Mouse (Mus musculus): ENCODE data around the gene Cul5. TPM values are rescaled to one million over a fixed set of nuclear protein-coding genes. Genes with fewer than 3 reads are reported as not detected.

Cul5 gene
- 59.9 and 62.2 TPM in 2 replicates for polyA plus RNA-seq (2014; fragmentation: Nextera tagmentation; extraction: Ambion mirVana)

DNA sequence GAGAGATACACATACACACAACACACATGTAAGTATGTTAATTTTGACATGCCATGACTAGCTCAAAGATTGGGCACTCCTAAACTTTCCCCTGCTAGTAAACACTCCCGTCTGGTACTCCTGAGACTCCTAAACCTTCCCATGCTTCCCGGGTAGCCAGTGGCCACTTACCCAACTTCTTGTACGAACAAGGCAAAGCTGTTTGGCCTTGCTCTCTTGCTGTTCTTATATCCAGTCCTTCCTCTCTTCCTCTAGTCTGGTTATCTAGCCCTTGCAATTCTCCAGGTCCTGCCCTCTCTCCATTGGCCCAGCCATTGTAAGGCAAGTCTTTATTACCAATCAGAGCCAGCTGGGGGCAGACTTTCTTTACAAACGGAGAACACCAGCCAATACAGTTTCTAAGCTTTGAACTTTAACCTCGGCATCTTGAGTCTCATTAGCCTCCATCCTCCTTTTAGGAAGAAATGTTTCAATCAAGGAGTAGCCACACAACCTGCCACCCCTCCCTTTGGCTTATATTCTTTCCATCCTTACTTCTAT, at the start of gene Cul5:
Cul5 (minus strand) TSS at position 335 of the 540 bp plus-strand sequence.
- H3K4me2 ChIP-seq (replicated peaks): no peak within 1 kb of the TSS
- no peak for ATAC-seq (ENCODE audit: low FRiP score)
- no peaks in the 10 kb centered on the region for H3K36me3 ChIP-seq (replicated peaks; ENCODE audit: control insufficient read depth, insufficient read depth)
- no peaks in the 10 kb centered on the region for H3K27me3 ChIP-seq (ENCODE audit: control insufficient read depth, insufficient read depth, low read length)
- no peak within 1 kb of the TSS for H3K9ac ChIP-seq
- no peak within 1 kb of the TSS for H3K27ac ChIP-seq
- no peaks in the 10 kb centered on the region for H3K9me3 ChIP-seq (ENCODE audit: control insufficient read depth, low read length)
- H3K4me3 ChIP-seq (replicated peaks; ENCODE audit: low read length): no peak within 1 kb of the TSS
- no peak for DNase-seq (ENCODE audit: low spot score)
- 56% methylated on average over 5 of the region's 5 CpGs for WGBS
- peaks cover 21% of the 10 kb centered on the region for H3K4me1 ChIP-seq (replicated peaks; ENCODE audit: control insufficient read depth, insufficient read depth, low read length)

DNA sequence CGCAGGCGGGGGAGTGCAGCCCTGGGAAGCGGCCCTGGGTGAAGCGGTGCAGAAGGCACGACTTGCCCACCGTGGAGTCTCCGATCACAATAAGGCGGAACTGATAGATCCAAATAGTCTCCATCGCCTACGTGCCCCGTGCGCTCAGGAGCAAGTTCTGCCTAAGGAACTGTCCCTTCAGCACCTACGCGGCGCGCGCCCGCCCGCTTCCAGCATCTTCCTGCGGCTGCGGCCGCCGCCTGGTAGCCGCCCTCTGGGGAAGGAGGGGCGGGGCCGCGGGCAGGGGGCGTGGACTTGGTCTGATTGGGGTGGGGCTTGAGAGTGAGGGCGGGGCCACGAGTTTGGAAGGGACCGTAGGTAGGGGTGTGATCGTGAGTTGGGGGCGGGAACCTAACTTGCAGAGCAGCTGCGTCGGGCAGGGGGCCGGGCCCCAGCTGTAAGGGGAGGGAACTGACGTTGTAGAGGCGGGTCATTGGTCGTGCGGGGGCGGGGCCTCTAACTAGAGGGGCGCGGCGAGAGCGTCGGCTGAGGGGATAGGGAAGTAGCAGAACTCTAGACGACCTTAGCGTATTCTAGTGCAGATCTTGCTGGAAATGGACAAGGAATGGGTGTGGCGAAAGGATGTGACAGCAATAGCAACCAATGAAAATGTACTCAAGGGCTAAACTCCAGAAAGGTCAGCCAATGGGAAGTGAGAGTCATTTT, 36.3 kb upstream of the Cul5 start, which contains the start of gene Rab39:
Rab39 (minus strand) TSS at position 241 of the 705 bp plus-strand sequence.
- no peaks in the 10 kb centered on the region for H3K36me3 ChIP-seq (replicated peaks; ENCODE audit: control insufficient read depth, insufficient read depth)
- H3K4me1 ChIP-seq (replicated peaks; ENCODE audit: control insufficient read depth, insufficient read depth, low read length): peaks cover 10% of the 10 kb centered on the region; the same call in 1 of the 2 replicates
- no peaks in the 10 kb centered on the region for H3K9me3 ChIP-seq (ENCODE audit: control insufficient read depth, low read length)
- H3K9ac ChIP-seq: peak within 1 kb of the TSS; percentile 54
- peak within 1 kb of the TSS; percentile 1; the same call in 1 of the 2 replicates for H3K27ac ChIP-seq
- ATAC-seq (ENCODE audit: low FRiP score) (peak; percentile 97), DNase-seq (ENCODE audit: low spot score) (peak; percentile 81)
- 1% methylated on average over 46 of the region's 49 CpGs for WGBS
- peak within 1 kb of the TSS; percentile 60 for H3K4me3 ChIP-seq (replicated peaks; ENCODE audit: low read length)
- peak within 1 kb of the TSS; percentile 73 for H3K4me2 ChIP-seq (replicated peaks)
- H3K27me3 ChIP-seq (ENCODE audit: control insufficient read depth, insufficient read depth, low read length): no peaks in the 10 kb centered on the region

DNA sequence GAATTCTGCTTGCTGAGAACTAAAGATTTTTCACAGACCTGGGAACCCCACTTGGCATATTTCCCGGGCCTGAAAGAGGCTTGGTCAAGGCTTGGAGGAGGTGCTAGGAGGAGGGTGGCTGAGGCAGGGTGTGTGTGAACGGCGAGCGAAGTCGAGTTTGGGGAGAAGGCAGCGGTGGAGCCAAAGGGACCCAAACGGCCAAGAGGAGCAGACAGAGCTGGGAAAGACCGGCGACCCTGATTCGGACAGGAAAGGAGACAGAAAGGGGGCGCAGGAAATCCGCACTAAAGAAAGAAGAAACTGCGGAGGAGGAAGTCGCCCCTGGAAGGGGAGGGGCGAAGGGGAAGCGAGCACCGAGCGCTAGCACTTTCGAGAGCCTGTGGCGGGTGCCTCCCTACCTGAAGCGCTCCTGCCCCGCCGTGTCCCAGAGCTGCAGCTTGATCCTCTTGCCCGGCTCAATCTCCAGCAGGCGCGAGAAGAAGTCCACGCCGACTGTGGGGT, 35.7 kb upstream of the Cul5 start:
- ATAC-seq (ENCODE audit: low FRiP score): peak; percentile 16
- no peaks in the 10 kb centered on the region for H3K9me3 ChIP-seq (ENCODE audit: control insufficient read depth, low read length)

DNA sequence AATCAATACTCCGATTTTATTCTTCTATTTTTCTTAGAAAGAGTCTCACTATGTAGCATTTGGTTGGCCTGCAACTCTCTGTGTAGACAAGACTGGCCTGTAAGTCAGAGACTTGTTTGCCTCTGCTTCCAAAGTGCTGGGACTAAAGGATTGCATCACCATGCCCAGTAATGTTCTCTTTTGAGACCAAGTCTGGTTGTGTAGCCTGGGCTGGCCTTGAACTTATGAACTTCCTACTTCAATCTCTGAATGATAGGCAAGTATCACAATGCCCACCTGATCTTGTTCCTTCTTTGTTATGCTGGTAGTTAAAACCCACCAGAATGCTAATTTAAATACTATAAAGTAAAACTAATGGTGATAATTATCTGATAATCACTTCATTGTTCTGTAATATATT, 33.2 kb upstream of the Cul5 start:
- Histone ChIP-seq H3K4me1 (replicated peaks; ENCODE audit: control insufficient read depth, insufficient read depth, low read length) (peaks cover 10% of the 10 kb centered on the region; the same call in 1 of the 2 replicates), H3K4me2 (replicated peaks) (no peak overlapping the region), H3K36me3 (replicated peaks; ENCODE audit: control insufficient read depth, insufficient read depth) (no peaks in the 10 kb centered on the region), H3K4me3 (replicated peaks; ENCODE audit: low read length) (no peak overlapping the region), H3K9me3 (ENCODE audit: control insufficient read depth, low read length) (no peaks in the 10 kb centered on the region), H3K27me3 (ENCODE audit: control insufficient read depth, insufficient read depth, low read length) (no peaks in the 10 kb centered on the region), H3K9ac (no peak overlapping the region), H3K27ac (no peak overlapping the region)
- 94% methylated on average over 1 of the region's 1 CpGs for WGBS
- ATAC-seq (ENCODE audit: low FRiP score) (no peak), DNase-seq (ENCODE audit: low spot score) (no peak)

More for the DNA sequence above, 35.7 kb upstream of the Cul5 start:
- Histone ChIP-seq H3K4me2 (replicated peaks) (peak overlapping the region; percentile 73), H3K4me1 (replicated peaks; ENCODE audit: control insufficient read depth, insufficient read depth, low read length) (peaks cover 10% of the 10 kb centered on the region; the same call in 1 of the 2 replicates), H3K9ac (peak overlapping the region; percentile 54), H3K27me3 (ENCODE audit: control insufficient read depth, insufficient read depth, low read length) (no peaks in the 10 kb centered on the region), H3K27ac (peak overlapping the region; percentile 1; the same call in 1 of the 2 replicates), H3K4me3 (replicated peaks; ENCODE audit: low read length) (peak overlapping the region; percentile 60), H3K36me3 (replicated peaks; ENCODE audit: control insufficient read depth, insufficient read depth) (no peaks in the 10 kb centered on the region)
- WGBS: under 1% methylated on average over 28 of the region's 28 CpGs
- peak; percentile 42 for DNase-seq (ENCODE audit: low spot score)

DNA sequence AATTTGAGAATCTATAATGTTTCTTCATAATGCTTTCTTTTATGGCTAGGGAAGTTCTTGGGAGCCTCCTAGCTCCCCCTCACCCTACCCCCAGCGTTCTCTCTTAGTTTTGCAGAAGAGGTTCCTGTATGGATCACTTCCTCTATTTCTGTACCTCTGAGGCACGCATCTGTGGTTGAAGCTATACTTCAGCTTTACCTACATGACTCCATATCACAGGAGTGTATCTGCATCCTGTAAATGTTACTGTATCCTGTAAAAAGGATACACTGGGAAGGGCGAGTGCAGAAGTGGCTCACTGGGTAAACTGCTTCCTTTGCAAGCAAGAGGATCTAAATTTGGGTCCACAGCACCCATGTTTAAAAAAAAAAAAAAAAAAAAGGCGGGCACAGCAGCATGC, 30.7 kb upstream of the Cul5 start:
- no peak for ATAC-seq (ENCODE audit: low FRiP score)
- H3K36me3 ChIP-seq (replicated peaks; ENCODE audit: control insufficient read depth, insufficient read depth): no peaks in the 10 kb centered on the region
- no peak overlapping the region for H3K4me3 ChIP-seq (replicated peaks; ENCODE audit: low read length)
- H3K4me1 ChIP-seq (replicated peaks; ENCODE audit: control insufficient read depth, insufficient read depth, low read length): peaks cover 4% of the 10 kb centered on the region; the same call in 1 of the 2 replicates
- no peaks in the 10 kb centered on the region for H3K9me3 ChIP-seq (ENCODE audit: control insufficient read depth, low read length)
- no peak overlapping the region for H3K9ac ChIP-seq
- H3K4me2 ChIP-seq (replicated peaks): no peak overlapping the region
- no peaks in the 10 kb centered on the region for H3K27me3 ChIP-seq (ENCODE audit: control insufficient read depth, insufficient read depth, low read length)
- no peak overlapping the region for H3K27ac ChIP-seq
- 86% methylated on average over 4 of the region's 4 CpGs for WGBS
- no peak for DNase-seq (ENCODE audit: low spot score)

DNA sequence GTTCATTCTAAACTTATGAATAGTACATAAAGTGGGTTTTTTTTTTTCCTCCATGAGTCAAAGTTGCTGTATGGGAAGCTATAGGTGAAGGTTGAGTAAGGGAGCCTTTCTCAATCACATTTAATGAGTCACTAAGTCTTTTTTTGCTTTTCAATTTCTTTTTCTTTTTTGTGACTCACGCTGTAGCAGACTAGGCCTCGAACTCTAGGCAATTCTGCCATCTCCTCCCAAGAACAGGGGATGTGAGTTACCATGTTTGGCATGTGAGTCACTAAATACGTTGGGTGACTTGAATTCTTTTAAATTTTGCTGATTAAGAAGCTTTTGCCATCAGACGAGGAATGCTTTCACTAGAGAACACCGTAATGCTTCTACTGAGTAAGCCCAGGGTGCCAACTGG, 26.0 kb upstream of the Cul5 start:
- no peak overlapping the region for H3K9ac ChIP-seq
- H3K27ac ChIP-seq: no peak overlapping the region
- no peaks in the 10 kb centered on the region for H3K9me3 ChIP-seq (ENCODE audit: control insufficient read depth, low read length)
- no peaks in the 10 kb centered on the region for H3K27me3 ChIP-seq (ENCODE audit: control insufficient read depth, insufficient read depth, low read length)
- H3K4me3 ChIP-seq (replicated peaks; ENCODE audit: low read length): no peak overlapping the region
- H3K4me1 ChIP-seq (replicated peaks; ENCODE audit: control insufficient read depth, insufficient read depth, low read length): no peaks in the 10 kb centered on the region
- no peak overlapping the region for H3K4me2 ChIP-seq (replicated peaks)
- WGBS: 93% methylated on average over 5 of the region's 5 CpGs
- no peaks in the 10 kb centered on the region for H3K36me3 ChIP-seq (replicated peaks; ENCODE audit: control insufficient read depth, insufficient read depth)
- no peak for ATAC-seq (ENCODE audit: low FRiP score)
- DNase-seq (ENCODE audit: low spot score): no peak

DNA sequence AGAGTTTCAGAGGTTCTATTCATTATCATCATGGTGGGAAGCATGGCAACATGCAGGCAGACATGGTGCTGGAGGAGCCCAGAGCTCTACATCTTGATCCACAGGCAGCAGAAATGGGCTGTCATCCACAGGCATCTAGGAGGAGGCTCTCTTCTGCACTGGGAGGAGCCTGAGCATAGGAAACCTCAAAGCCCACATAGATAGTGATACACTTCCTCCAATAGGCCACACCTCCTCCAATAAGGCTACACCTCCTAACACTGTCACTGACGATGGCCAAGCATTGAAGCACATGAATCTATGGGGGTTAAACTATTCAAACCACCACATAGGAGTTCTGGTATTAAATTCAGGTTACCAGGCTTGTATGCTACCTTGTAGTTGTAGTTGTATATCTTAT, 23.9 kb upstream of the Cul5 start:
- 55% methylated on average over 1 of the region's 1 CpGs for WGBS
- H3K4me3 ChIP-seq (replicated peaks; ENCODE audit: low read length): no peak overlapping the region
- H3K4me1 ChIP-seq (replicated peaks; ENCODE audit: control insufficient read depth, insufficient read depth, low read length): no peaks in the 10 kb centered on the region
- no peaks in the 10 kb centered on the region for H3K36me3 ChIP-seq (replicated peaks; ENCODE audit: control insufficient read depth, insufficient read depth)
- H3K4me2 ChIP-seq (replicated peaks): no peak overlapping the region
- H3K9me3 ChIP-seq (ENCODE audit: control insufficient read depth, low read length): no peaks in the 10 kb centered on the region
- ATAC-seq (ENCODE audit: low FRiP score): no peak
- no peaks in the 10 kb centered on the region for H3K27me3 ChIP-seq (ENCODE audit: control insufficient read depth, insufficient read depth, low read length)
- no peak for DNase-seq (ENCODE audit: low spot score)
- no peak overlapping the region for H3K27ac ChIP-seq
- no peak overlapping the region for H3K9ac ChIP-seq

DNA sequence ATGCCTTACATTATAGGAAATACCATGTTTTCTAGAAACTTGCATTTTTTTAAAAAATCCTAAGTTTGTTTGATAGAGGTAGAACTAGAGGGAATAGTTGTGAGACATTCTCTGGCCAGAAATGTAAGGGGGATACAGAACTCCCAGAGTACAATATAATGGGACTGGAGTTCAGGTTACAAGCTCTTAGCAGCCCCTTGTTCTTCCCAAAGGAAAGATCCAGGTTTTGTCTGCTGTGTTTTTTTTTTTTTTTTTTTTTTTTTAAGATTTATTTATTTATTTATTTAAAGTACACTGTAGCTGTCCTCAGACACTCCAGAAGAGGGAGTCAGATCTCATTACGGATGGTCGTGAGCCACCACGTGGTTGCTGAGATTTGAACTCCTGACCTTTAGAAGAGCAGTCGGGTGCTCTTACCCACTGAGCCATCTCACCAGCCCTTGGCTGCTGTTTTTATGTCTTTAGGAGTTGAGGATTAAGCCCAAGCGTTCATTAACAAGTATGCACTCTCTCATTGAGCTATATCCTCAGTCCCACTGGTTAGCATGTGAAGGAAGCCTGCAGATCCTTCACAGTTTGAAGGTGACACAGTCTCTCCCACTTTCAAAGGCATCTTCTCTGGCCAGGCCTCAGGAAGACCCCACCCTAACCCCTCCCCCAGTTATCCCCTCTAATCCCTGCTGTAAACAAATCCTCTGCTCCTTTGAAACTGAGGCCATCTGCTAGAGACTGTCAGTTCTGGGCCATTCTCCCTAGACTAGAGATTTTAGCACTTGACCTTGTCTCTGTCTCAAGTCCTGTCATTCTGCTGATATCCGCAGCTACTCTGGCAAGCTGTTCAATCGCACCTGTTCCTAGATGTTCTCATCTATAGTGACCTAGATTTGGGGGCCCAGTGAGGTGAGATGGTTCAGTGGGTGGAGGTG, 22.2 kb upstream of the Cul5 start:
- 52% methylated on average over 7 of the region's 7 CpGs for WGBS
- ATAC-seq (ENCODE audit: low FRiP score): no peak
- Histone ChIP-seq H3K27me3 (ENCODE audit: control insufficient read depth, insufficient read depth, low read length) (no peaks in the 10 kb centered on the region), H3K36me3 (replicated peaks; ENCODE audit: control insufficient read depth, insufficient read depth) (no peaks in the 10 kb centered on the region), H3K4me1 (replicated peaks; ENCODE audit: control insufficient read depth, insufficient read depth, low read length) (no peaks in the 10 kb centered on the region), H3K9me3 (ENCODE audit: control insufficient read depth, low read length) (no peaks in the 10 kb centered on the region), H3K27ac (no peak overlapping the region), H3K4me2 (replicated peaks) (no peak overlapping the region), H3K9ac (no peak overlapping the region), H3K4me3 (replicated peaks; ENCODE audit: low read length) (no peak overlapping the region)
- no peak for DNase-seq (ENCODE audit: low spot score)

DNA sequence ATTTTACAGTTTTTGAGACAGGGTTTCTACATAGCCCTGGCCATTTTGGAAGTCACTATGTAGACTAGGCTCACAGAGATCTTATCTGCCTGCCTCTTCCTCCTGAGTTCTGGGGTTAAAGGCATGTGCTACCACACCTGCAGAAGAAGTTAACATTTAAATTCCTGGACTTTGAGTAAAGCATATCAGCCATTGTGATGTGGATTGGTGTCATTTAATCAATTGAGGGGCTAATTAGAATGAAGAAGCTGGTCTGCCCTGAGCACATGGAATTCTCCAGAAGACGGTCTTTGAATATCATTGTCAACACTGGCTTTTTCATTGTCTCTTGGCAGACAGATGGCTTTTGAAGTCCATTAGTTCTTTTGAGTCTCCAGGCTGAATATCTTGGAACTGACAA, 11.0 kb upstream of the Cul5 start:
- Histone ChIP-seq H3K9ac (no peak overlapping the region), H3K27ac (no peak overlapping the region), H3K4me1 (replicated peaks; ENCODE audit: control insufficient read depth, insufficient read depth, low read length) (no peaks in the 10 kb centered on the region), H3K9me3 (ENCODE audit: control insufficient read depth, low read length) (peaks cover 5% of the 10 kb centered on the region; the same call in 1 of the 2 replicates), H3K36me3 (replicated peaks; ENCODE audit: control insufficient read depth, insufficient read depth) (no peaks in the 10 kb centered on the region), H3K4me2 (replicated peaks) (no peak overlapping the region), H3K27me3 (ENCODE audit: control insufficient read depth, insufficient read depth, low read length) (no peaks in the 10 kb centered on the region), H3K4me3 (replicated peaks; ENCODE audit: low read length) (no peak overlapping the region)
- WGBS: 64% methylated on average over 1 of the region's 1 CpGs
- DNase-seq (ENCODE audit: low spot score) (no peak), ATAC-seq (ENCODE audit: low FRiP score) (no peak)

All from hindbrain, embryonic 14.5 days (tissue).